ENCODE assay signal across 13 mouse cellular contexts in genomic region chr13:11709708-11710471, GRCm38 (mm10).
A peak's percentile ranks its signal among the peaks of the same experiment; 100 is the strongest.
DNase-seq lines count a peak whose midpoint lies in the region; ATAC-seq and TF ChIP-seq lines count a peak whose summit lies in the region.
"Had no signal": no experiment of that assay in that cellular context is flagged by ENCODE, and none has a peak within 500 bp of the region (broad histone marks: within the 10 kb centered on the region; RNA-seq: fewer than 3 reads in every experiment).

No protein-coding gene starts in this region.

- TF ChIP-seq CTCF in forebrain, postnatal 0 days (IDR thresholded peaks at IDR 0.05; ENCODE audit: low read depth), result no peak
- TF ChIP-seq CTCF in liver, postnatal 0 days (IDR thresholded peaks at IDR 0.05; ENCODE audit: low read depth), result no peak

- no peak for TF ChIP-seq EP300 in liver, postnatal 0 days (IDR thresholded peaks at IDR 0.05; ENCODE audit: low read depth)

- no peak overlapping the region for H3K9ac ChIP-seq in forebrain, embryonic 13.5 days
- H3K9ac ChIP-seq in forebrain, postnatal 0 days, result no peak overlapping the region
- no peak overlapping the region for H3K9ac ChIP-seq in kidney, embryonic 16.5 days (replicated peaks; ENCODE audit: low read length)
- H3K9ac ChIP-seq in kidney, embryonic 14.5 days (ENCODE audit: low read depth, low read length), result no peak overlapping the region
- no peak overlapping the region for H3K9ac ChIP-seq in liver, postnatal 0 days (replicated peaks)
- H3K9ac ChIP-seq: liver, embryonic 12.5 days had no signal

- DNase-seq in forebrain, postnatal 0 days, result no peak
- DNase-seq in brain, adult 2 months (ENCODE audit: low read depth, low spot score), result peak; percentile 42
- DNase-seq in cerebellum, postnatal 10 days, result peak; percentile 56 to 71
- DNase-seq in layer of hippocampus, adult 8-10 months (ENCODE audit: low spot score in 2 of 2), result no peak
- DNase-seq in liver, postnatal 0 days, result no peak
- DNase-seq: gastrocnemius, postnatal 10 days; kidney, adult 18-20 months had no signal

- no peak overlapping the region for H3K4me2 ChIP-seq in forebrain, embryonic 13.5 days
- no peak overlapping the region for H3K4me2 ChIP-seq in forebrain, postnatal 0 days (ENCODE audit: low read depth)
- H3K4me2 ChIP-seq in kidney, embryonic 16.5 days (replicated peaks; ENCODE audit: low read depth, low read length), result no peak overlapping the region
- no peak overlapping the region for H3K4me2 ChIP-seq in kidney, embryonic 14.5 days (replicated peaks; ENCODE audit: low read depth, low read length)
- no peak overlapping the region for H3K4me2 ChIP-seq in liver, postnatal 0 days (ENCODE audit: low read depth, low read length)
- H3K4me2 ChIP-seq: liver, embryonic 12.5 days had no signal

- no peaks in the 10 kb centered on the region for H3K27me3 ChIP-seq in forebrain, embryonic 13.5 days
- H3K27me3 ChIP-seq in forebrain, postnatal 0 days (ENCODE audit: insufficient read depth, low read length), result no peaks in the 10 kb centered on the region
- no peaks in the 10 kb centered on the region for H3K27me3 ChIP-seq in kidney, embryonic 16.5 days (ENCODE audit: insufficient read depth, low read length)
- H3K27me3 ChIP-seq in kidney, embryonic 14.5 days (ENCODE audit: control insufficient read depth, insufficient read depth, low read length), result no peaks in the 10 kb centered on the region
- no peaks in the 10 kb centered on the region for H3K27me3 ChIP-seq in liver, postnatal 0 days (ENCODE audit: insufficient read depth, low read length)
- H3K27me3 ChIP-seq: liver, embryonic 12.5 days; megakaryocyte, embryonic 14.5 days had no signal

- no peaks in the 10 kb centered on the region for H3K36me3 ChIP-seq in forebrain, embryonic 13.5 days (ENCODE audit: poor library complexity, severe bottlenecking)
- no peaks in the 10 kb centered on the region for H3K36me3 ChIP-seq in forebrain, postnatal 0 days (ENCODE audit: insufficient read depth)
- no peaks in the 10 kb centered on the region for H3K36me3 ChIP-seq in kidney, embryonic 16.5 days (ENCODE audit: insufficient read depth, low read length)
- H3K36me3 ChIP-seq in kidney, embryonic 14.5 days (ENCODE audit: control insufficient read depth, insufficient read depth, low read length), result no peaks in the 10 kb centered on the region
- H3K36me3 ChIP-seq in liver, postnatal 0 days (replicated peaks; ENCODE audit: insufficient read depth, low read length), result no peaks in the 10 kb centered on the region
- H3K36me3 ChIP-seq: liver, embryonic 12.5 days had no signal

- no peaks in the 10 kb centered on the region for H3K4me1 ChIP-seq in forebrain, embryonic 13.5 days
- H3K4me1 ChIP-seq in forebrain, postnatal 0 days (ENCODE audit: insufficient read depth), result no peaks in the 10 kb centered on the region
- H3K4me1 ChIP-seq in kidney, embryonic 16.5 days (ENCODE audit: insufficient read depth, low read length), result no peaks in the 10 kb centered on the region
- no peaks in the 10 kb centered on the region for H3K4me1 ChIP-seq in kidney, embryonic 14.5 days (ENCODE audit: control insufficient read depth, insufficient read depth, low read length)
- H3K4me1 ChIP-seq in liver, postnatal 0 days (ENCODE audit: insufficient read depth), result no peaks in the 10 kb centered on the region
- H3K4me1 ChIP-seq: liver, embryonic 12.5 days; megakaryocyte, embryonic 14.5 days had no signal

- H3K9me3 ChIP-seq in forebrain, embryonic 13.5 days (replicated peaks), result no peaks in the 10 kb centered on the region
- no peaks in the 10 kb centered on the region for H3K9me3 ChIP-seq in forebrain, postnatal 0 days (ENCODE audit: low read length)
- H3K9me3 ChIP-seq in kidney, embryonic 16.5 days (ENCODE audit: low read length), result no peaks in the 10 kb centered on the region
- no peaks in the 10 kb centered on the region for H3K9me3 ChIP-seq in kidney, embryonic 14.5 days (ENCODE audit: control insufficient read depth, low read length)
- no peaks in the 10 kb centered on the region for H3K9me3 ChIP-seq in liver, postnatal 0 days (ENCODE audit: low read length)
- H3K9me3 ChIP-seq: liver, embryonic 12.5 days had no signal

- no peak overlapping the region for H3K27ac ChIP-seq in forebrain, embryonic 13.5 days
- no peak overlapping the region for H3K27ac ChIP-seq in forebrain, postnatal 0 days (ENCODE audit: low read depth, low read length)
- H3K27ac ChIP-seq in kidney, embryonic 16.5 days (ENCODE audit: low read length), result no peak overlapping the region
- H3K27ac ChIP-seq in kidney, embryonic 14.5 days (ENCODE audit: low read depth, low read length), result no peak overlapping the region
- no peak overlapping the region for H3K27ac ChIP-seq in liver, postnatal 0 days (ENCODE audit: low read depth)
- H3K27ac ChIP-seq: liver, embryonic 12.5 days had no signal

- H3K4me3 ChIP-seq in forebrain, embryonic 13.5 days, result no peak overlapping the region
- H3K4me3 ChIP-seq in forebrain, postnatal 0 days (ENCODE audit: low read depth, low read length), result no peak overlapping the region
- no peak overlapping the region for H3K4me3 ChIP-seq in kidney, embryonic 16.5 days (ENCODE audit: low read length)
- no peak overlapping the region for H3K4me3 ChIP-seq in kidney, embryonic 14.5 days (ENCODE audit: low read length)
- H3K4me3 ChIP-seq in liver, postnatal 0 days (ENCODE audit: low read depth, low read length), result no peak overlapping the region
- H3K4me3 ChIP-seq: liver, embryonic 12.5 days; megakaryocyte, embryonic 14.5 days; myocyte had no signal

- WGBS in forebrain, embryonic 13.5 days, result 85% methylated on average over 7 of the region's 7 CpGs
- WGBS in forebrain, postnatal 0 days, result 81% methylated on average over 7 of the region's 7 CpGs
- WGBS in kidney, embryonic 16.5 days, result 80% methylated on average over 7 of the region's 7 CpGs
- WGBS in kidney, embryonic 14.5 days, result 87% methylated on average over 7 of the region's 7 CpGs
- 69% methylated on average over 7 of the region's 7 CpGs for WGBS in liver, postnatal 0 days (ENCODE audit: insufficient replicate concordance)

- ATAC-seq in forebrain, embryonic 13.5 days, result 0 out of 2 replicates have a peak, but pooled peaks have one; percentile 53
- no peak for ATAC-seq in forebrain, postnatal 0 days
- 0 out of 2 replicates have a peak, but pooled peaks have one; percentile 27 for ATAC-seq in kidney, embryonic 16.5 days (ENCODE audit: low FRiP score, low TSS enrichment)
- ATAC-seq in kidney, embryonic 14.5 days (ENCODE audit: low FRiP score, low TSS enrichment), result no peak
- no peak for ATAC-seq in liver, postnatal 0 days
- ATAC-seq: liver, embryonic 12.5 days had no signal

Comparison
In these comparisons a context has a peak if more than half of its experiments do, and no peak if none do; other contexts are left out.
1. ATAC-seq: peak in forebrain, embryonic 13.5 days (single experiment) and kidney, embryonic 16.5 days (single experiment); none in forebrain, postnatal 0 days (single experiment), kidney, embryonic 14.5 days (single experiment) and liver, postnatal 0 days (single experiment).
2. DNase-seq: peak in brain, adult 2 months (single experiment) and cerebellum, postnatal 10 days (2 of 2); none in forebrain, postnatal 0 days (single experiment), layer of hippocampus, adult 8-10 months (0 of 2) and liver, postnatal 0 days (single experiment).